Mouse (Mus musculus) c-Kit-positive CD71-negative TER-119-negative erythroid progenitor cells, embryonic 14.5 days (primary cell): Measurements from ENCODE around the gene Rbfox1.

ENCODE experiments used
- DNase-seq: peaks from one replicate; pipeline ENCODE4 v3.0.0-alpha.2; 2013; ENCODE audit warnings: low read depth

The Rbfox1 gene

DNA sequence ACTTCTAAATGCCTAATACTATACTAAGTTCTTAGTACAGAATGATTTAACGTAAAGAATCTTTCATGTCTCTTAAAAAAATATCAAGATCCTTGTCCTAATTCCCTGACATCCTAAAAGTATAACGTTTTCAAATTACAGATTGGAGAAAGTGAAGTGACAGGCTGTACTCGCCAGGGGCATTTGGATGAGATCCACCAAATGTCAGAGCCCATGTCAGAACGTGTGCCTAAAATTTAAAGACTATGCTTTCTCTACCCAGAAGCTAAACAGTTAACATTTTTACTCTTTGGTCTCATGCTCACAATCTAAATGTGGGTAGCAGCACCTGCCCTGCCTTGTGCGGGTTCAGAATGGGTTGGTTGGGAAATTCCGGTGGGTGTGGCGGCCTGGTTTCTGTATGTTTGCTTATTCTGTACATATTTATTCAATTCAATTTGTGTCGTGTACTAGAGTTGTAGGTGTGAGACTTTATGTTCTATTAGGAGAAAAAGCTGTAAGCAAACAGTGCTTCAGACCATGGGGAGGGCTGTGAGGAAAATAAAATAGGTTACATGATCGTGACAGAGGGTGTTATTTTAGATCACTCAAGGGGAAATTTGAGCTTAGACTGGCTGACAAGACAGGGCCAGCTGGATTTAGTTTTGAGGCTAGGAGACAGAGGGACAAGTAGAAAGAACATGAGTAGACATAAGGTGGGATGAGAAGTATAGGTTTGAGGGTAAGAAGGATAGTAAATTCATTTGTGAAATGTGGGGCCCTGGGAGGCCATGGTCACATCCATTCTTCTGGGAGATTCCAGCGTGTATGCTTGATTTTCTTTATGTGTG lies 1203.7 kb downstream of the Rbfox1 start:
- DNase-seq: no peak

- no peak for DNase-seq
Observed at GRCm38 (mm10) chr16:7089475-7089874, 1204.3 kb downstream of the Rbfox1 start.

- no peak for DNase-seq
Observed at GRCm38 (mm10) chr16:7090205-7090604, 1205.0 kb downstream of the Rbfox1 start.

- no peak for DNase-seq
Observed at GRCm38 (mm10) chr16:7092811-7093210, 1207.7 kb downstream of the Rbfox1 start.

GRCm38 (mm10) chr16:7093686-7094085 lies 1208.5 kb downstream of the Rbfox1 start:
- DNase-seq: no peak

GRCm38 (mm10) chr16:7094181-7094749 lies 1209.1 kb downstream of the Rbfox1 start:
- DNase-seq: no peak

DNA sequence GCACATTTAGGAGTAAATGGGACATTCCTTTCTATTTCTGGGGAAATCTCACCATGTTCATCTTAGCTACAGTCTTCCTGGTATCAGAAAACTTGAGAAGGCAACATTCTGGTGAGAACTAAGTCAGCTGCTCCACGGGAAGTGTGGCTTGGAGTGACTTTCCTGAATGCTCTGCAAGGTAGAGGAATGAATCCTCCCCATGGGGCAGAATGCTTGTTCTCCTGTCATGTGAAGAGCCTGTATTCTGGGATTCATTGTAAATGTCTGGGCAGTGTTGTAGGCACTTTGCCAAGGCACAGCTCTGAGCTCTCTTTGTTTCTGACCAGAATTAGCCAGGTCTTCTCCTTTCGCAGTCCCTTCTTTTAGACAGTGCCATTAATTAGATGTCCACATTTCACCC lies 1211.9 kb downstream of the Rbfox1 start:
- no peak for DNase-seq

DNA sequence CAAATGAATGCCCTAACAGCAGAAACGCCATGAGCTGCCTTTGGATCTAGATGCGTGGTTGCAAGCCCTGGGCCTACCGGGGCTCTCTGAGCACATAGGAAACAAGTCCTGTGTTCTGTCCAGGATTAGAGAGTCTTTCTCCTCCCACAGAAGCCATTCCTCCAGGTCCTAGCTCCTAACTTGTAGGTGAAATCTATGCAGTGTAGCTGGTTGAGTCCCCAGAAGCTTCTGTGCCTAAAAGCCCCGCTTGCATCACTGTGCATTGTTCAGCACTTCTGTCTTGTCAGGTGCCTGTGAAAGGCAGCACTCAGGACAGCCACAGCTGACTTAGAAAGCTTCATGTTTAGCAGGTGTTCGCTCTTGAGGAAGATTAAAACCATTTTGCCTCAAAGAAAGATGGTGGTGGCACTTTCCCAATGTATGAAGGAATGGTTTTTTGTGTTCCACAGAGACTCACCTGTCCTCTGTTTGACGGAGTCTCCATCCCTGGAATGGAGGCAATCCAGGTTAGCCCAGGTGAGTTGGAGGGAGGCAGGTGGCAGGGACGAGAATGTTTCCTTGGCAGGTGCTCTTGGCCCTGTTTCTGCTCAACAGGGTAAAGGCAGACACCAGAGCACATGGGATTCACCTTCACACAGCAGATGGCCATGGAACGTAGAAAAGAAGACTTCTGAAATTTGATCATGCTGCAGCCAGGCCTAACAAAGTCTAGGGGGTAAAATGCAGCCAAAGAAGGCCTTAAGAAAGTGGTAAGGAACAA lies 1213.0 kb downstream of the Rbfox1 start:
- no peak for DNase-seq

GRCm38 (mm10) chr16:7099506-7100300 lies 1214.5 kb downstream of the Rbfox1 start:
- DNase-seq: no peak

GRCm38 (mm10) chr16:7102486-7102885 lies 1217.3 kb downstream of the Rbfox1 start:
- DNase-seq: no peak

DNA sequence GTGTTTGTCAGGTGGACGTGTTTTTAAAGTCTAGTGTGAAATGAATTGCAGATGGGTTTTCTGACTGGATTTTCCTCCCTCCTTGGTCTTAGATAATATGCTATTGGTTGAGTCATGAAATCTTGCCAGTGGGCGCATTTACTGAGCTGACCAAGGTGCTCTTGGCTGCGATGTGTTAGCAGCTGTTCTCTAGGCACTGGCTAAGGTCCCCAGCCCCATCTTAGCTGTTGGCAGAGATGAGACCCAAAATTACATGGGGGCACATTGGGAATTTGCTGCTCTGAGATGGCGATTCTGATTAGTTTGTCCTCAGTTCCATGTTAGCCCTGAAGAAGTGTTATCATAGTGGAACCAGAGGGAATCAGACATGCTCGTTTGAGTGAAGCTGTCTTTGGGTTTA lies 1218.1 kb downstream of the Rbfox1 start:
- no peak for DNase-seq

GRCm38 (mm10) chr16:7106450-7107015 lies 1221.4 kb downstream of the Rbfox1 start:
- DNase-seq: no peak

- no peak for DNase-seq
Observed at GRCm38 (mm10) chr16:7115945-7116344, 1230.8 kb downstream of the Rbfox1 start.

GRCm38 (mm10) chr16:7129591-7129990 lies 1244.4 kb downstream of the Rbfox1 start:
- no peak for DNase-seq

DNA sequence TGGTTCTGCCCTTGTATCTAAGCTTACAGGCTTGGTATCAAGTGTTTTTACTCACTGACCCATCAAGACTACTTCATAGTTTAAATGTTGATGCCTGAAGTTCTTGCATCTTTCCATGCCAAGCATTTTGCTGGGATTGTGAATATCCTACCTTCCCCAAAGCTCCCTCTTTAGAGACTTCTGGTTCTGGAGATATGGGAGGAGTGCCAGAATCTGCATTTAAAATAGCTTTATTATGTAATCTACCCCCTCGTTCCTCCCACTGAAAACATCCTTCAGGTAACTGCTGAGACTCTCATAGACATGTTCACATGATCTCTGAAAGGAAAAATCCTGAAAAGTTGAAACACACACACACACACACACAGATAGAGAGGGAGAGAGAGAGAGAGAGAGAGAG lies 1247.3 kb downstream of the Rbfox1 start:
- no peak for DNase-seq

DNA sequence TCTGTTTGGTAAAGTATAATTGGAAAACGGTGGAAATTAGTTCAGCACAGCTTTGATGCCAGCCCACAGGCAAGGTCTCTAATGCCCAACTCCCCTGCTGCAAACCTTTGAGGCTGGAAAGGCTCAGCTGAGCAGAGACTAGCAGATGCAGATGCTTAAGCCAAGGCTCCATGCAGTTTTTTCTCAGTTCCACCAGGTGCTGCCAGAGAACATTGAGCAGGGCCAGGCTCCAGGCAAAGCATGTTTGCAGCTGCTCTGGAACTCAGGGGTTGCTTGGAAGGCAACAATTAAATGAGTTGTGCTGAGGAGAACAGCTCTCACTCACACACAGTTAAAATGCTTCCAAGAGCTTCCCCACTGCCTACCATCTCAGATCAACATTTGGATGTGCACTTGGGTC lies 1251.8 kb downstream of the Rbfox1 start:
- DNase-seq: no peak

DNA sequence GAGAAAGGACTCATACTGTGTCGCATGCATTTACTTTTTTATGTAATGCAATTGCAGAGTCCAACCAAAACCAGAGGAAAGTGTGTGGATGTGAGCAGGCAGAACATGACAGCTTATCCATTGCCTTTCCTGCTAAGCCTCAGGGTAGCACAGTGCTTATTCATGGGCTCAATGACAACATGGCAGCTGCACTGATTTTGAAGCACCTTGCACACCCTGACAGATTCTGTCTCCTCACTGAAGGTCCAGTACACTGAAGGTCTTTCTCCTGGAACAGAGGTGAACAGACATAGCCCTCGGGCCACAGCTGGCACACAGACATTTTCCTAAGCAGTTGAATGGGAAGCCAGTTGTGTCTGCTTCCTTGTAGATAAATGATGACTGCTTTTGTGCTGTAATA lies 1254.3 kb downstream of the Rbfox1 start:
- DNase-seq: no peak

DNA sequence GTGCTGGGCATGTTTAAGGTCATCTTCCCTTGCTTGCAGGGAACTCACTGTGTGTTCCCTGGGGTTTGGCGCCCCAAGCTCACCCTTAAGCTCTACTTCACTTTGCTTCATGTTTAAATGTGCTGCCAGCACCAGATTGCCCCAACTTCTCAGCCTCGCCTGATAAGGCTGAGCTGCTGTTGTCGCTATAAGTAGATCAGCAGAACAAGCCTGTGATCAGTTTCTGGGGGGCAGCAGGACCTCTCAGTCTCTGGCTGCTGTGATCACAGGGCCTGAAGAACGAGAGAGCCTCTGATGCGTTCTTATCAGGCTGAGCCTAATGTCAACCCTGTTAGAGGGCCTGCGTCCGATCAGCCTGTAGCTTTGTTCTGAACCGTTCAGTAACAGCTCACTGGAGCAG lies 1255.8 kb downstream of the Rbfox1 start:
- no peak for DNase-seq

DNA sequence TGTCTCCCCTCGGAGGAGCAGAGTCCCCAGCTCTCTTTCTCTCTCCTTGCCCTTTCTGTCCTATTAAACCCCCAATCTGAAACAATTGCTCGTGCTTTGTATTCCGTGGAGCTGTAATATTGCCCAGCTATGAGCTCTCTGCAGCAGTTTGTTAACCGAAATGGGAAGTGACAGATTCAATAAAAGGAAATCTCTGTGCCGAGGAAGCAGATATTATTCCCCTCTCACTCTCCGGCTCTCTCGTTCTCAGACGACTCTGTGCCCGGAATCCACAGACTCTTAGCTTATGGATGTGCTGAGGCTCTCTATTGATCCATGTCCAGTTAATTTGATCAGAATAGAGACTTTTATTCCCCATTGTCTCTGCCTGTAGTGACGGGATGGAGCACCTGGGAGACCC lies 1260.3 kb downstream of the Rbfox1 start:
- no peak for DNase-seq

DNA sequence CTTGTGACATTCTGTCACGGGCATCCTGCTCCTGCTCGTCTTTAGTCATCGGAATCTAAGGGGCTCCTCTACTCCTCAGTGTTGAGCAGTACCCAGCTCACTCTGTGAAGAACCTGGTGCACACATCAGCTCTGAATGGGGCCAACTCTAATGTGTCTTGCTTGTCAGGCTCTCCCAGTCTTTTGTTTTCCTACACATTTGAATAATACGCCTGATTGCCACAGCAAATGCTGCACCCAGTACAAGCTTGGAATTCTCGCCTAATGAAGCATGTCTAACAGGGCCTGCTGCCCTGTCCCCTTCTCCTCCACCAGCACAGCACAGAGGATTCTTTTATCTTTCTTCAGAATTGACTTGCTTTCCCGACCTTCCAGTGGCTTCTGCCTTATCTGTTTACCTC lies 1261.3 kb downstream of the Rbfox1 start:
- DNase-seq: no peak

- DNase-seq: no peak
Observed at GRCm38 (mm10) chr16:7147884-7148283, 1262.7 kb downstream of the Rbfox1 start.
